Mouse (Mus musculus) kidney, embryonic 15.5 days (tissue): ENCODE results near the gene Pfn2. TPM values are rescaled to one million over a fixed set of nuclear protein-coding genes. Genes with fewer than 3 reads are reported as not detected.
"Not testable (repeated sequence)": the region's sequence is repeated elsewhere in the genome, so short reads cannot be mapped to it uniquely, and the experiment has no call there.

ENCODE experiments used
- ATAC-seq: fragments of 200-750 bp; cut with Nextera tagmentation; replicated peaks from 2 replicates; pipeline ENCODE4 v1.8.0; 2017; ENCODE audit warnings: moderate TSS enrichment; ENCODE audit not compliant: low FRiP score
- H3K27ac ChIP-seq: fragments of 300-500 bp; sonication (generic); 2 replicates; pipeline ENCODE4 v1.5.1; 2015; ENCODE audit warnings: mild to moderate bottlenecking, inconsistent platforms
- H3K27me3 ChIP-seq: fragments of 300-500 bp; sonication (generic); 2 replicates; pipeline ENCODE4 v1.6.1; 2015; ENCODE audit warnings: inconsistent platforms
- H3K36me3 ChIP-seq: fragments of 300-500 bp; sonication (generic); 2 replicates; pipeline ENCODE4 v1.6.1; 2015; ENCODE audit warnings: inconsistent platforms
- H3K4me1 ChIP-seq: fragments of 300-500 bp; sonication (generic); 2 replicates; pipeline ENCODE4 v1.6.1; 2015; ENCODE audit warnings: inconsistent platforms
- H3K4me2 ChIP-seq: fragments of 300-500 bp; sonication (generic); 2 replicates; pipeline ENCODE4 v1.6.1; 2015; ENCODE audit warnings: moderate library complexity, mild to moderate bottlenecking, inconsistent platforms
- H3K4me3 ChIP-seq: fragments of 300-500 bp; sonication (generic); replicated peaks from 2 replicates; pipeline ENCODE4 v1.5.1; 2015; ENCODE audit warnings: mild to moderate bottlenecking, inconsistent platforms
- H3K9ac ChIP-seq: fragments of 300-500 bp; sonication (generic); 2 replicates; pipeline ENCODE4 v1.6.1; 2015; ENCODE audit warnings: mild to moderate bottlenecking, inconsistent platforms
- H3K9me3 ChIP-seq: fragments of 300-500 bp; sonication (generic); replicated peaks from 2 replicates; pipeline ENCODE4 v1.6.1; 2016; ENCODE audit warnings: inconsistent platforms
- WGBS: fragments of 180-500 bp; shearing (Covaris S2); methylation state at CpG from one replicate; pipeline ENCODE4 v1.1.7; 2015; ENCODE audit warnings: mixed read lengths; 5-methylcytosine and 5-hydroxymethylcytosine counted together
- polyA plus RNA-seq: library from polyadenylated mRNA; unstranded; fragments of >200 nt; fragmentation: Nextera tagmentation; extraction: Ambion mirVana; gene quantifications from 2 replicates; pipeline ENCODE4 v1.2.1, GENCODE M21; 2015

The Pfn2 gene
- 143 and 151 TPM in 2 replicates for polyA plus RNA-seq

DNA sequence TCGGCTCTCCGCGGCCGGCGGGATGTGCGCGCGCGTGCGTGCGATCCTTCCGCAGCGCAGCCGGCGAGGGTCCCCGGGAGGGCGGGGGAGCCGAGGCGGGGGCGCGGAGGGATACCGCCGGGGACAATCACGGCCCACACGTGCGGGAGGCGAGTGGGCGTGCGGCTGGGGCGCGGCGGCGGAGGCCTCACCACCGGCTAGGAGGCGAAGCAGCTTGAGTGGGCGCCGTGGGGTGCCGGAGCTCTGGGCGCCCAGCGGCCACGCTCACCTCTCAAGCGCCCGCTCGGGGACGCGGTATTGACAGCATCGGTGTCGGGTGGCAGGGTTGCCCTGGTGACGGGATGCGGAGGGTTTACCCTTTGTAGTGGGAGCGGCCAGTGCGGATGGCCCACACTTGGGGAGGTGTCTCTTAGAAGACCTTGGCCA, at the start of gene Pfn2:
Pfn2 (minus strand) TSS at position 320 of the 426 bp plus-strand sequence.
- peak within 1 kb of the TSS; percentile 89 for H3K4me3 ChIP-seq
- peak within 1 kb of the TSS; percentile 85 for H3K4me2 ChIP-seq
- H3K36me3 ChIP-seq, result peaks cover 13% of the 10 kb centered on the region
- H3K9ac ChIP-seq, result peak within 1 kb of the TSS; percentile 85
- no peaks in the 10 kb centered on the region for H3K9me3 ChIP-seq
- peak; percentile 92 for ATAC-seq
- peak within 1 kb of the TSS; percentile 97 for H3K27ac ChIP-seq
- H3K27me3 ChIP-seq, result no peaks in the 10 kb centered on the region
- under 1% methylated on average over 35 of the region's 52 CpGs for WGBS
- peaks cover 16% of the 10 kb centered on the region for H3K4me1 ChIP-seq

DNA sequence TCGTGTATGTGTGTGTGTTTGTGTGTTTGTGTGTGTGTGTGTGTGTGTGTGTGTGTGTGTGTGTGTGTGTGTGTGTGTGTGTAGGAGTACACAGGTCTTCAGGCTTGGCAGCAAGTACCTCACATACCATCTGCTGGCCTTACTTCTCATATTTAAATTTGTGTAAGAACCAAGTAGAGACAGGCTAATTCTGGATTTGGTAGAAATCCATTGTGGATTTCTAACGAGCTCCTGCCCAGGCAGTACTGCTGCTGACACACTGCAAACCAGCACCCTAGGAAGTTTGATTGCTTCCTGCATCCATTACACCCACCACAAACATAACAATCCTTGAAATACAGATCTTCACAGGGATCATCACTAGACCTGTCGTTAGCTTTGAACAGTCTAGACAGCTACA, 35.1 kb upstream of the Pfn2 start:
- 76% methylated on average over 3 of the region's 3 CpGs for WGBS
- Histone ChIP-seq H3K4me2 (no peak overlapping the region), H3K4me1 (no peaks in the 10 kb centered on the region), H3K27me3 (no peaks in the 10 kb centered on the region), H3K27ac (no peak overlapping the region), H3K9ac (no peak overlapping the region), H3K36me3 (no peaks in the 10 kb centered on the region), H3K9me3 (no peaks in the 10 kb centered on the region), H3K4me3 (no peak overlapping the region)
- ATAC-seq, result no peak

DNA sequence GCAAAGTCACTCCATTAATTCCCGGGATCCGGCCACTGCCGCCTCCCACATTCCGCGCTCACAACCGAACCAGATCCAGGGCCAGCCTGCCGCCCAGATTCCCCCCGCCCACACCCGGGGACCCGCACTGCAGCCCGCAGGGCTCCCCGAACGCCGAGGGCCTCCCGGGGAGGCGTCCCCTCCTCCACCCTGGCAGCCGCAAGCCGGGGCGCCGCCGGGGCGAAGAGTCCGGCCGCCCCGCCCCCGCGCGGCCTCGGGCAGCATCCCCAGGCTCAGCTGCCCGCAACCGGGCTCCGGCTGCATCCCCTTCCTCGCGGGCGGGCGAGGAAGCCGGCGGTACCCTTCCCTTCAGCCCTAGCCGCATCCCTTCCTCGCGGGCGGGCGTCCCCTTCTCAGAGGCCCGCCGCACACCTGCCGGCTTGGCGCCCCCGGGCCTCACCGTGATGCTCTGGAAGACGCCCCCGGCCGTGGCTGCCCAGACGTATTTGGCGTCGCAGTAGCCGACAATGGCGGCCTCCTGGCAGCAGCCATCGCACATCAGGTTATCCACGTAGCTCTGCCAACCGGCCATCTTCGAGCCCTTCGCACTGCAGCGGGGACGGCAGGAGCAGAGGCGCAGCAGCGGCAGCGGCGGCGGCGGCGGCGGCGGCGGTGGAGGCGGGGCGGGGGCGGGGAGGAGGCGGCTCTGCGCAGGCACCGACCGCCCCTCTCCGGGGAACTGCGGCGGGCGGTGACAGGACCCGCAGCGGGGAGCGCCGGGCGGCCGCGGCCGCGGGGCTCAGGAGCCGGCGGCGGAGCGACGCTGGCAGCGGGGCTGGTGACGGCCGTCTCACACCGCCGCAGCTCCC, 743 bp downstream of the Pfn2 start:
- Histone ChIP-seq H3K9me3 (no peaks in the 10 kb centered on the region), H3K27ac (peak overlapping the region; percentile 97), H3K4me1 (peaks cover 16% of the 10 kb centered on the region), H3K4me3 (peak overlapping the region; percentile 89), H3K9ac (peak overlapping the region; percentile 85), H3K36me3 (peaks cover 20% of the 10 kb centered on the region), H3K27me3 (no peaks in the 10 kb centered on the region), H3K4me2 (peak overlapping the region; percentile 85)
- peak; percentile 92 for ATAC-seq
- WGBS, result under 1% methylated on average over 86 of the region's 104 CpGs

DNA sequence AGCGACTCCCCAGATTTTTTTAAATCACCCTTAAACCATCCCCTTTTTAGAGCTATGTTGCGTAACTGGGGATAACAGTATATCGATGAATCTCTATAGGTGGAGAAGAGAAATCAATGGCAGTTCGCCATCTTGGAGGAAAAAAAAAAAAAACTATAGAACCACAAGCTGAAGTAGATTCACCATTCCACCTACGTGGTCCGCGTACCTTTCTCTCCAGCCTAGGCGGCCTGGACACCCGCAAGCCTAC, 1.3 kb downstream of the Pfn2 start:
- no peaks in the 10 kb centered on the region for H3K27me3 ChIP-seq
- no peak for ATAC-seq
- peak overlapping the region; percentile 85 for H3K4me2 ChIP-seq
- peak overlapping the region; percentile 85 for H3K9ac ChIP-seq
- H3K4me1 ChIP-seq, result peaks cover 16% of the 10 kb centered on the region
- peak overlapping the region; percentile 97 for H3K27ac ChIP-seq
- no peaks in the 10 kb centered on the region for H3K9me3 ChIP-seq
- H3K4me3 ChIP-seq, result peak overlapping the region; percentile 89
- peaks cover 23% of the 10 kb centered on the region for H3K36me3 ChIP-seq
- WGBS, result under 1% methylated on average over 9 of the region's 9 CpGs

DNA sequence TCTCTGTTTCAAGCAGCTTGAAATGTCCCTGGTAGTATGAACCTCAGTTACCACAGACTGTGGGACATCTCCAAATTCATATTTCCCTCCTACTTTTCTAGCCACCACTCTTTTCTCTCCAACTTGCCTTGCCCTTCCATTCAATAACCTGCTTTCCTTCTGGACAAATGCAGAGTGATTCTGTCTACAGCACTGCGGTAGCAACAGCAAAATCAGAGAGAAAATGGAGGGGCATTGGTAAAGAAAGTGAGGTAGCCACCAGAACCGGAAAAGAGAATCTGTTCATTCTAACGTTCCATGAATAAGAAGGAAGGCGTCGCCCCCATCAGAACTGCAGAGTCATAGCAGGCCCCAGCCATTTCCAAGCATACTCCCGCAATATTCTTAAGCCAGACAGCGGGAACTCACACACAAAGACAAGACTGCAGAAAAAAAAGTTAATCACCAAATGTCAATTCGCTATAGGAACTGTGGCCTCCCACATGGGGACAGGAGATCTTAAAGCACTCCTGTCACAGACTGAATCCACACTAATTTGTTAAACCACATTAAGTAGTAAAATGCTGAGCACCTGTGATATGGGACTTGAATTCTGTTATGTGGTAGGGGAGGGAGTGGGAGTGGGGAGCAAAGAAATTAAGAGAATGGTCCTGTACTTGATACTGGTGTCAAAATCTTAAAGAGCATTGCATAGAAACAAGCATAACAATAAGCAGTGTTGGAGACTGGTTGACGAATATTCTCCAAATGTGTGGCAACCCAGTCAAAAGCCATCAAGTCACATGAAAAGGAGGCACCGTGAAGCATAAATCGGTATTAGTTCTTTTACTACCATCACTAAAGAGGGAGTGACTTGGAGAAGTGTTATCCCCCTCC, 1.9 kb downstream of the Pfn2 start:
- no peaks in the 10 kb centered on the region for H3K27me3 ChIP-seq
- peak overlapping the region; percentile 89 for H3K4me3 ChIP-seq
- no peak for ATAC-seq
- peaks cover 29% of the 10 kb centered on the region for H3K36me3 ChIP-seq
- H3K4me2 ChIP-seq, result peak overlapping the region; percentile 85
- 17% methylated on average over 11 of the region's 11 CpGs for WGBS
- no peaks in the 10 kb centered on the region for H3K9me3 ChIP-seq
- peak overlapping the region; percentile 85 for H3K9ac ChIP-seq
- peaks cover 16% of the 10 kb centered on the region for H3K4me1 ChIP-seq
- H3K27ac ChIP-seq, result peak overlapping the region; percentile 97

DNA sequence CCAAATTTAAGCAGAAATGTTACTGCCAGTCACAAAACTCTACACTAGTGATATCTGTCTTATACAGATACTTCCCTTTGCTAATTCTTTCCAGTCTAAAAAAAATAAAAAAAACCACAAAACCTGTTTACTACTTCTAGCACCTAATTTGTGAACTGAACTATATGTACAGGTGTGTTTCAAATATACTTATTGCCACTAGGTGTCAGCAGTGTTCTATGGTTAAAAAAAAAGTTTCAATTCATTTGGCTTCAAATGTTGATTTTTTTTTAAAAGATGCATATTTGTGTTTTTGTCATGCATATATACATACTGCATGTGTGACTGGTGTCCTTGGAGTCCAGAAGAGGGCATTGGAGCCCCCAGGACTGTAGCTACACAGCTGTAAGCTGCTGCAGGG, 4.1 kb downstream of the Pfn2 start:
- H3K27ac ChIP-seq, result no peak overlapping the region
- H3K36me3 ChIP-seq, result peaks cover 39% of the 10 kb centered on the region
- no peaks in the 10 kb centered on the region for H3K9me3 ChIP-seq
- peaks cover 16% of the 10 kb centered on the region for H3K4me1 ChIP-seq
- H3K4me3 ChIP-seq, result no peak overlapping the region
- H3K27me3 ChIP-seq, result no peaks in the 10 kb centered on the region
- H3K9ac ChIP-seq, result no peak overlapping the region
- no peak for ATAC-seq
- H3K4me2 ChIP-seq, result no peak overlapping the region

DNA sequence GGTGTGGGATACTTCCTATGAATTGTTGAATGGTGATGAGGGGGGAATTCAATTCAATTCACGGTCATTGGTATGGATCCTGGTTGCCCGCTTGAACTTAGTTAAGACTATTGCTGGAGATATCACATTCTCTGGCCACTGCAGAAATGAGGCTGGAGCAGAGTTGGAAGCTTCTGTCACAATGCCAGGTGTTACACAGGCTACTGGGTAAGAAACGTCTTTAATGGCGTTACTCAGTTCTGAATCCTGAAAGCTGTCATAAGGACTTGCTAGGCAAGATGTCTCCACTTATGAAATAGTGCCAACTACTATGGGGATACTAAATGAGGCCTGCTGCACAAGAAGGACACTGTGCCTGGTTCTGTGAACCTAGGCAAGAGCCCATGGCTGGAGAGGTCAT, 11.0 kb downstream of the Pfn2 start:
- Histone ChIP-seq H3K4me3 (no peak overlapping the region), H3K27ac (no peak overlapping the region), H3K4me2 (no peak overlapping the region), H3K9ac (no peak overlapping the region), H3K36me3 (peaks cover 32% of the 10 kb centered on the region), H3K9me3 (no peaks in the 10 kb centered on the region), H3K4me1 (no peaks in the 10 kb centered on the region), H3K27me3 (no peaks in the 10 kb centered on the region)
- ATAC-seq, result no peak
- 91% methylated on average over 4 of the region's 4 CpGs for WGBS

DNA sequence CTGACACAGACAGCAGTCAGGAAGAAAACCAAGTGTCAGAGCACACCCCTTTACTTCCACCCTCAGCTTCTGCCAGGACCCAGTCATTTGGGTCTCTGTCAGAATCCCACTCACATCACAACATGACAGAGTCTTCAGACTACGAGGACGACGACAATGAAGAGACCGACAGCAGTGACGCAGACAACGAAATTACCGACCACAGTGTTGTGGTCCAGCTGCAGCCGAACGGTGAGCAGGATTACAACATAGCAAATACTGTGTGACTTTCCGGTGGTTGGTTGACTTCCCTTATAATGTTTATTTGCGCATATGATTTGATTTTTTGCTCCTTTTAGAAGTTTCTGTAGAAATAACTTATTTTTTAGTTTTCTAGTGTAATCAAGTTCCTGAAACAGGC, 14.3 kb downstream of the Pfn2 start:
- no peak overlapping the region for H3K4me2 ChIP-seq
- H3K36me3 ChIP-seq, result peaks cover 23% of the 10 kb centered on the region
- H3K27me3 ChIP-seq, result no peaks in the 10 kb centered on the region
- no peak overlapping the region for H3K9ac ChIP-seq
- no peak overlapping the region for H3K4me3 ChIP-seq
- H3K4me1 ChIP-seq, result no peaks in the 10 kb centered on the region
- no peak overlapping the region for H3K27ac ChIP-seq
- 96% methylated on average over 11 of the region's 11 CpGs for WGBS
- ATAC-seq, result no peak
- no peaks in the 10 kb centered on the region for H3K9me3 ChIP-seq

DNA sequence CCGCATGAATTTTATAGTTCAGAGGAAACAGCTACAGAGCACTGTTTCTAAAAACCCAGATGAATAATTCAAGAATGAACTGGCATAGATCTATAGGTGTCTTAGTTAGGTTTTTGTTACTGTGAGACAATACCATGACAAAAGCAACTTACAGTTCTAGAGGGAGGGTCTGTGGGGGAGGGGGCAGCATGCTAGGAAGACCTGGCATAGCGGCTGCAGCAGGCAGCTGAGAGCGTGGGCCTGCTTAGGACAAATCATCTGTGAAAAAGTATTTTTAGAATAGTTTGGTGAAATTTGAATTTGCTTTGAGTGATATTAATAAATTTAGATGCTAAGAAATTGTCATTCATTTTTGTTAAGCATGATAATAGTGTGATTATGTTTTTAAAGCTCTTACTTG, 22.0 kb downstream of the Pfn2 start:
- no peak overlapping the region for H3K9ac ChIP-seq
- no peaks in the 10 kb centered on the region for H3K4me1 ChIP-seq
- WGBS, result 92% methylated on average over 3 of the region's 3 CpGs
- H3K9me3 ChIP-seq, result no peaks in the 10 kb centered on the region
- ATAC-seq, result no peak
- H3K4me3 ChIP-seq, result no peak overlapping the region
- no peaks in the 10 kb centered on the region for H3K27me3 ChIP-seq
- H3K27ac ChIP-seq, result no peak overlapping the region
- peaks cover 16% of the 10 kb centered on the region; the same call in 1 of the 2 replicates for H3K36me3 ChIP-seq
- no peak overlapping the region for H3K4me2 ChIP-seq

DNA sequence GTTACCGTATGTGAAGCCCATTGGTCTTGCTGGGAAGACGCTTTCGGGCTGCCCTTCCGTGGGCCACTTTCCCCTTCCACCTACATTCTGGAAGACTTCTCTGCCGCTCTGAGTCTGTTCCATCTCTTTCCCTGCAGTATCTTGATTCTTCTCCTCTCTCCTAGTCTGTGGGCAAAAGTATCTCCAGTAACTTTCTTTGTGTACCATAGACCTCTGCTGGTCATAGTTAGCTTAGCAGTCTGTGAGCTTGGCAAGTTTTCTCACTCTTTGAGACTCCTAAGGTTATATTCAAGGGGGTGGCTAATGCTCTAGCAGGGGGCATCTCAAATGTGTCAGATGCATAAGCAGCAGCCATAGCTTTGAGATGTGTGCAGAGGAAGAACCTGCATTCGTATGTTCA, 32.4 kb downstream of the Pfn2 start:
- H3K36me3 ChIP-seq, result no peaks in the 10 kb centered on the region
- WGBS, result 82% methylated on average over 6 of the region's 6 CpGs
- H3K27ac ChIP-seq, result no peak overlapping the region
- no peak overlapping the region for H3K4me3 ChIP-seq
- H3K9me3 ChIP-seq, result no peaks in the 10 kb centered on the region
- no peaks in the 10 kb centered on the region for H3K4me1 ChIP-seq
- H3K9ac ChIP-seq, result no peak overlapping the region
- no peak overlapping the region for H3K4me2 ChIP-seq
- no peaks in the 10 kb centered on the region for H3K27me3 ChIP-seq
- ATAC-seq, result no peak

DNA sequence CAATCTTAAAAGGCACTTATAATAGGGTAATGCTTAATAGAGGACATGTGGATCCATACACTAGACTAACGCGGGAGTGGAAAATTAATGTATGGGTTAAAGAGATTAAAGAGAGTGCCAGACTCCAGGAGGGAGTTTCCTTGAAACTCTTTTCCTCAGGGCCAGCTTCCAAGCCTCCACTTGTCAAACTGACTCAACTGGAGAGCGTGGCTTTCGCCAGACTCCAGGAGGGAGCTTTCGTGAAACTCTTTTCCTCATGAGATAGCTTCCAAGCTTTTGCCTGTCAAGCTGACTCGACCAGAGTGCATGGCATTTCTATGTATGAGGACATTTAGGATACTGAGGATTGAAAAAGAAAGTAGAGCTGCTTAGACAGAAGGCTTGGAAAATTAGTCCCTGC, 52.8 kb downstream of the Pfn2 start:
- H3K4me2 ChIP-seq, result not testable (repeated sequence)

More for the DNA sequence above, 52.8 kb downstream of the Pfn2 start:
- H3K9me3 ChIP-seq, H3K4me3 ChIP-seq, H3K36me3 ChIP-seq, H3K9ac ChIP-seq, H3K4me1 ChIP-seq, H3K27me3 ChIP-seq, ATAC-seq: not testable (repeated sequence)
- 72% methylated on average over 6 of the region's 6 CpGs for WGBS
- H3K27ac ChIP-seq, result peak overlapping the region; percentile 14; the same call in 1 of the 2 replicates
